Mouse (Mus musculus): Measurements from ENCODE around the gene Dbp. TPM values are rescaled to one million over a fixed set of nuclear protein-coding genes. Genes with fewer than 3 reads are reported as not detected.

Gene Dbp
- polyA plus RNA-seq, 1 experiment = 23.4 TPM

DNA sequence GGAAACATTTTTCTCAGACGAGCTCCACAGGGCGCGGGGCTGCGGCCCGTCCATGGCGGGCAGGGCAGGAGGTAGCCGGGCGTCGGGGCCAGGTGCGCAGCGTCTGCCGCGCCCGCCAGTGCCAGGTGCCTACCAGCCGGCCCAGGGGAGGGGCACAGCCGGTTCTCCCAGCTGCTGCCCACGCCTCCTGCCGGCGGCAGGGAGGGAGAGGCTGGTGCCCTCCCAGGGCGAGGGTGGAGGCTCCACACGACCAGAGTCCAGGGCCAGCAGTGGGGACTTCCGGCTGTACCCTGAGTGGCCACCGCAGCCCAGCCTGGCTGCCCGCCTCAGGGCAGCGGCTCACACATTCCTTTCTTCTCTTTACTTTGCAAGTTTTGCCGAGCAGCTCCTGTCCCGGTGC lies 54.5 kb downstream of the Dbp start:
- Histone ChIP-seq H3K27me3 (replicated peaks) (peaks cover 48% of the 10 kb centered on the region), H3K36me3 (replicated peaks; ENCODE audit: low read length) (no peaks in the 10 kb centered on the region), H3K4me3 (replicated peaks) (no peak overlapping the region), H3K9me3 (no peaks in the 10 kb centered on the region), H3K4me1 (peaks cover 7% of the 10 kb centered on the region; the same call in 1 of the 2 replicates)
- TF ChIP-seq FLI1 (IDR thresholded peaks at IDR 0.05; ENCODE audit: low read length) = no peak
- TF ChIP-seq GATA1 (IDR thresholded peaks at IDR 0.05; ENCODE audit: borderline replicate concordance, low read length) = no peak

Other genes with a start within 250 kb of the Dbp start
- gene Ftl1, start 245.2 kb upstream of the Dbp start, polyA plus RNA-seq (2012; ENCODE audit: insufficient read depth, low replicate concordance) = 24,502 and 30,989 TPM in 2 replicates
- gene Bax, start 238.2 kb upstream of the Dbp start, polyA plus RNA-seq (2012; ENCODE audit: insufficient read depth, low replicate concordance) = 502 and 597 TPM in 2 replicates
- not detected in 2 replicates for gene Tulp2, start 223.2 kb upstream of the Dbp start, polyA plus RNA-seq (2012; ENCODE audit: insufficient read depth, low replicate concordance)
- gene Gm45808, start 218.3 kb upstream of the Dbp start, polyA plus RNA-seq (2012; ENCODE audit: insufficient read depth, low replicate concordance) = not detected in 2 replicates
- 0.23 and 0.70 TPM in 2 replicates for gene Dhdh, start 216.3 kb upstream of the Dbp start, polyA plus RNA-seq (2012; ENCODE audit: insufficient read depth, low replicate concordance)
- gene Nucb1, start 194.7 kb upstream of the Dbp start, polyA plus RNA-seq (2012; ENCODE audit: insufficient read depth, low replicate concordance) = 504 and 892 TPM in 2 replicates
- gene Ppp1r15a, start 178.8 kb upstream of the Dbp start, polyA plus RNA-seq (2012; ENCODE audit: insufficient read depth, low replicate concordance) = 361 and 818 TPM in 2 replicates
- gene Plekha4, start 178.8 kb upstream of the Dbp start, polyA plus RNA-seq (2012; ENCODE audit: insufficient read depth, low replicate concordance) = 2.9 and 16.4 TPM in 2 replicates
- gene Hsd17b14, start 150.2 kb upstream of the Dbp start, polyA plus RNA-seq (2012; ENCODE audit: insufficient read depth, low replicate concordance) = 4.9 and 6.8 TPM in 2 replicates
- 20.6 and 56.4 TPM in 2 replicates for gene Bcat2, start 134.9 kb upstream of the Dbp start, polyA plus RNA-seq (2012; ENCODE audit: insufficient read depth, low replicate concordance)
- gene Fgf21, start 89.6 kb upstream of the Dbp start, polyA plus RNA-seq (2012; ENCODE audit: insufficient read depth, low replicate concordance) = not detected in 2 replicates
- 1.1 TPM in 1 of 2 replicates, not detected in the other for gene Fut1, start 87.8 kb upstream of the Dbp start, polyA plus RNA-seq (2012; ENCODE audit: insufficient read depth, low replicate concordance)
- gene Izumo1, start 83.3 kb upstream of the Dbp start, polyA plus RNA-seq (2012; ENCODE audit: insufficient read depth, low replicate concordance) = not detected in 2 replicates
- gene Rasip1, start 77.6 kb upstream of the Dbp start, polyA plus RNA-seq (2012; ENCODE audit: insufficient read depth, low replicate concordance) = 0.36 TPM in 1 of 2 replicates, not detected in the other
- not detected in 2 replicates for gene Mamstr, start 65.1 kb upstream of the Dbp start, polyA plus RNA-seq (2012; ENCODE audit: insufficient read depth, low replicate concordance)
- not detected in 2 replicates for gene Fut2, start 38.7 kb upstream of the Dbp start, polyA plus RNA-seq (2012; ENCODE audit: insufficient read depth, low replicate concordance)
- gene Ntn5, start 21.1 kb upstream of the Dbp start, polyA plus RNA-seq (2012; ENCODE audit: insufficient read depth, low replicate concordance) = not detected in 2 replicates
- not detected in 2 replicates for gene Sec1, start 10.7 kb upstream of the Dbp start, polyA plus RNA-seq (2012; ENCODE audit: insufficient read depth, low replicate concordance)
- gene Car11, start 5.2 kb upstream of the Dbp start, polyA plus RNA-seq (2012; ENCODE audit: insufficient read depth, low replicate concordance) = 1.1 and 3.5 TPM in 2 replicates
- 10,199 and 14,647 TPM in 2 replicates for gene Rpl18, start 10.4 kb downstream of the Dbp start, polyA plus RNA-seq (2012; ENCODE audit: insufficient read depth, low replicate concordance)
- gene Sphk2, start 12.9 kb downstream of the Dbp start, polyA plus RNA-seq (2012; ENCODE audit: insufficient read depth, low replicate concordance) = 242 and 413 TPM in 2 replicates
- not detected in 2 replicates for gene Fam83e, start 16.1 kb downstream of the Dbp start, polyA plus RNA-seq (2012; ENCODE audit: insufficient read depth, low replicate concordance)
- not detected in 2 replicates for gene Spaca4, start 20.7 kb downstream of the Dbp start, polyA plus RNA-seq (2012; ENCODE audit: insufficient read depth, low replicate concordance)
- gene Lmtk3, start 78.7 kb downstream of the Dbp start, polyA plus RNA-seq (2012; ENCODE audit: insufficient read depth, low replicate concordance) = 0.67 and 0.79 TPM in 2 replicates
- gene Sult2b1, start 79.6 kb downstream of the Dbp start, polyA plus RNA-seq (2012; ENCODE audit: insufficient read depth, low replicate concordance) = 1.00 TPM in 1 of 2 replicates, not detected in the other
- gene Cyth2, start 109.5 kb downstream of the Dbp start, polyA plus RNA-seq (2012; ENCODE audit: insufficient read depth, low replicate concordance) = 157 and 160 TPM in 2 replicates
- 0.08 and 0.82 TPM in 2 replicates for gene Kcnj14, start 119.7 kb downstream of the Dbp start, polyA plus RNA-seq (2012; ENCODE audit: insufficient read depth, low replicate concordance)
- gene Grwd1, start 125.9 kb downstream of the Dbp start, polyA plus RNA-seq (2012; ENCODE audit: insufficient read depth, low replicate concordance) = 6.0 and 20.5 TPM in 2 replicates
- gene Kdelr1, start 167.7 kb downstream of the Dbp start, polyA plus RNA-seq (2012; ENCODE audit: insufficient read depth, low replicate concordance) = 331 and 1,292 TPM in 2 replicates
- 0.31 and 2.6 TPM in 2 replicates for gene Grin2d, start 173.3 kb downstream of the Dbp start, polyA plus RNA-seq (2012; ENCODE audit: insufficient read depth, low replicate concordance)
- gene Syngr4, start 191.6 kb downstream of the Dbp start, polyA plus RNA-seq (2012; ENCODE audit: insufficient read depth, low replicate concordance) = 2.7 and 6.4 TPM in 2 replicates
- 19.2 and 32.5 TPM in 2 replicates for gene Tmem143, start 191.9 kb downstream of the Dbp start, polyA plus RNA-seq (2012; ENCODE audit: insufficient read depth, low replicate concordance)
- gene Emp3, start 216.3 kb downstream of the Dbp start, polyA plus RNA-seq (2012; ENCODE audit: insufficient read depth, low replicate concordance) = 176 and 453 TPM in 2 replicates
- 0.82 TPM in 1 of 2 replicates, not detected in the other for gene Ccdc114, start 219.0 kb downstream of the Dbp start, polyA plus RNA-seq (2012; ENCODE audit: insufficient read depth, low replicate concordance)